Mouse (Mus musculus) common myeloid progenitor, adult 5-6 weeks (primary cell): Measurements from ENCODE around the gene Brsk1. TPM values are rescaled to one million over a fixed set of nuclear protein-coding genes. Genes with fewer than 3 reads are reported as not detected.
A peak's percentile ranks its signal among the peaks of the same experiment; 100 is the strongest.

Experiments
- ATAC-seq: replicated peaks from 2 replicates; pipeline ENCODE4 v1.8.0; 2016; ENCODE audit warnings: low read depth, mild to moderate bottlenecking, moderate TSS enrichment, inconsistent platforms; ENCODE audit not compliant: poor library complexity, severe bottlenecking
- total RNA-seq: library from RNA; stranded (forward); fragments of 200-1000, 187-1606 nt; gene quantifications from 2 replicates; pipeline ENCODE4 v1.2.3, GENCODE M21; 2017

The Brsk1 gene
- total RNA-seq, 1 experiment from 2014 or later: not detected

GRCm38 (mm10) chr7:4731090-4731489, 40.7 kb downstream of the Brsk1 start:
- peak; percentile 50; the same call in 1 of the 2 replicates for ATAC-seq

GRCm38 (mm10) chr7:4732968-4733392, 42.6 kb downstream of the Brsk1 start:
- peak; percentile 69; the same call in 1 of the 2 replicates for ATAC-seq

GRCm38 (mm10) chr7:4739041-4739543, 48.7 kb downstream of the Brsk1 start:
- ATAC-seq: no peak

- peak; percentile 87 for ATAC-seq
Observed at GRCm38 (mm10) chr7:4739544-4740275, 49.3 kb downstream of the Brsk1 start, which contains the start of gene Kmt5c. TSS of gene Kmt5c (plus strand) at chr7:4740115.

GRCm38 (mm10) chr7:4740309-4740727, 49.9 kb downstream of the Brsk1 start:
- no peak for ATAC-seq

- peak; percentile 33 for ATAC-seq
Observed at GRCm38 (mm10) chr7:4741151-4741550, 50.7 kb downstream of the Brsk1 start.

- no peak for ATAC-seq
Observed at GRCm38 (mm10) chr7:4741672-4742481, 51.5 kb downstream of the Brsk1 start.

- ATAC-seq: no peak
Observed at GRCm38 (mm10) chr7:4742482-4742819, 52.0 kb downstream of the Brsk1 start.

GRCm38 (mm10) chr7:4743354-4743753, 53.0 kb downstream of the Brsk1 start:
- no peak for ATAC-seq

GRCm38 (mm10) chr7:4744886-4745285, 54.5 kb downstream of the Brsk1 start:
- ATAC-seq: no peak

GRCm38 (mm10) chr7:4746326-4746980, 56.0 kb downstream of the Brsk1 start:
- ATAC-seq: no peak

GRCm38 (mm10) chr7:4747156-4747899, 56.9 kb downstream of the Brsk1 start:
- ATAC-seq: peak; percentile 16; the same call in 1 of the 2 replicates

- no peak for ATAC-seq
Observed at GRCm38 (mm10) chr7:4748321-4748720, 57.9 kb downstream of the Brsk1 start.

- no peak for ATAC-seq
Observed at GRCm38 (mm10) chr7:4749169-4749568, 58.8 kb downstream of the Brsk1 start.

GRCm38 (mm10) chr7:4751971-4752820, 61.8 kb downstream of the Brsk1 start:
- ATAC-seq: peak; percentile 47

- peak; percentile 84 for ATAC-seq
Observed at GRCm38 (mm10) chr7:4752821-4753570, 62.6 kb downstream of the Brsk1 start, which contains the start of gene Cox6b2. TSS of gene Cox6b2 (minus strand) at chr7:4753094.

- no peak for ATAC-seq
Observed at GRCm38 (mm10) chr7:4759670-4760069, 69.3 kb downstream of the Brsk1 start.
